Mouse (Mus musculus): Measurements from ENCODE around the gene Olfr576.

The Olfr576 gene

GRCm38 (mm10) chr7:102962360-102962759, at the start of gene Olfr576:
TSS of gene Olfr576 (plus strand) at chr7:102962660.
- DNase-seq (ENCODE audit: low spot score in 2 of 2), result no peak

- no peak for DNase-seq (ENCODE audit: low spot score in 2 of 2)
Observed at GRCm38 (mm10) chr7:102915261-102915660, 47.2 kb upstream of the Olfr576 start.

GRCm38 (mm10) chr7:102916405-102916804, 46.1 kb upstream of the Olfr576 start:
- DNase-seq (ENCODE audit: low spot score in 2 of 2), result no peak

GRCm38 (mm10) chr7:102917032-102917875, 45.2 kb upstream of the Olfr576 start, which contains the start of gene Olfr571:
TSS of gene Olfr571 (minus strand) at chr7:102917536.
- no peak for DNase-seq (ENCODE audit: low spot score in 2 of 2)

- DNase-seq (ENCODE audit: low spot score in 2 of 2), result no peak
Observed at GRCm38 (mm10) chr7:102919632-102920031, 42.8 kb upstream of the Olfr576 start.

GRCm38 (mm10) chr7:102924109-102924508, 38.4 kb upstream of the Olfr576 start, which contains the start of gene Olfr572:
TSS of gene Olfr572 (plus strand) at chr7:102924409.
- no peak for DNase-seq (ENCODE audit: low spot score in 2 of 2)

GRCm38 (mm10) chr7:102927105-102927504, 35.4 kb upstream of the Olfr576 start:
- no peak for DNase-seq (ENCODE audit: low spot score in 2 of 2)

GRCm38 (mm10) chr7:102942475-102942874, 20.0 kb upstream of the Olfr576 start, which contains the start of gene Olfr573-ps1:
TSS of gene Olfr573-ps1 (minus strand) at chr7:102942575.
- no peak for DNase-seq (ENCODE audit: low spot score in 2 of 2)

GRCm38 (mm10) chr7:102943417-102943816, 19.0 kb upstream of the Olfr576 start:
- DNase-seq (ENCODE audit: low spot score in 2 of 2), result no peak

- DNase-seq (ENCODE audit: low spot score in 2 of 2), result no peak
Observed at GRCm38 (mm10) chr7:102948167-102948566, 14.3 kb upstream of the Olfr576 start, which contains the start of gene Olfr574. TSS of gene Olfr574 (plus strand) at chr7:102948467.

- no peak for DNase-seq (ENCODE audit: low spot score in 2 of 2)
Observed at GRCm38 (mm10) chr7:102950732-102951131, 11.7 kb upstream of the Olfr576 start.

- no peak for DNase-seq (ENCODE audit: low spot score in 2 of 2)
Observed at GRCm38 (mm10) chr7:102958137-102958536, 4.3 kb upstream of the Olfr576 start.

- no peak for DNase-seq (ENCODE audit: low spot score in 2 of 2)
Observed at GRCm38 (mm10) chr7:102958593-102958992, 3.9 kb upstream of the Olfr576 start, which contains the start of gene Olfr575. TSS of gene Olfr575 (minus strand) at chr7:102958775.

GRCm38 (mm10) chr7:102974399-102974798, 11.9 kb downstream of the Olfr576 start:
- no peak for DNase-seq (ENCODE audit: low spot score in 2 of 2)

- DNase-seq (ENCODE audit: low spot score in 2 of 2), result no peak
Observed at GRCm38 (mm10) chr7:102975843-102976242, 13.4 kb downstream of the Olfr576 start, which contains the start of gene Olfr577. TSS of gene Olfr577 (minus strand) at chr7:102975943.

- DNase-seq (ENCODE audit: low spot score in 2 of 2), result no peak
Observed at GRCm38 (mm10) chr7:102989224-102989623, 26.8 kb downstream of the Olfr576 start, which contains the start of gene Olfr578. TSS of gene Olfr578 (minus strand) at chr7:102989324.
